Mouse (Mus musculus) cerebral cortex, adult 2 months (tissue): ENCODE results near the gene Plin5.

Experiments
- WGBS: fragments of 180-500 bp; shearing (Covaris S2); methylation state at CpG from one replicate; pipeline ENCODE4 v1.1.7; 2018; 5-methylcytosine and 5-hydroxymethylcytosine counted together

Plin5 gene

GRCm38 (mm10) chr17:56117251-56117710, at the start of gene Plin5:
Gene Plin5 (minus strand): TSS chr17:56117596.
- WGBS: under 1% methylated on average over 27 of the region's 27 CpGs

- WGBS: 68% methylated on average over 11 of the region's 11 CpGs
Measured at GRCm38 (mm10) chr17:56165671-56166070, 48.3 kb upstream of the Plin5 start.

GRCm38 (mm10) chr17:56164510-56164909, 47.1 kb upstream of the Plin5 start:
- WGBS: 33% methylated on average over 3 of the region's 3 CpGs

GRCm38 (mm10) chr17:56163523-56164102, 46.2 kb upstream of the Plin5 start:
- 81% methylated on average over 6 of the region's 6 CpGs for WGBS

- under 1% methylated on average over 30 of the region's 30 CpGs for WGBS
Measured at GRCm38 (mm10) chr17:56162231-56162774, 44.9 kb upstream of the Plin5 start, which contains the start of gene Tnfaip8l1. Gene Tnfaip8l1 (plus strand): TSS chr17:56162477.

GRCm38 (mm10) chr17:56159729-56160128, 42.3 kb upstream of the Plin5 start:
- 3% methylated on average over 9 of the region's 9 CpGs for WGBS

GRCm38 (mm10) chr17:56153643-56154042, 36.2 kb upstream of the Plin5 start:
- WGBS: 55% methylated on average over 9 of the region's 9 CpGs

GRCm38 (mm10) chr17:56149897-56150296, 32.5 kb upstream of the Plin5 start:
- WGBS: 79% methylated on average over 2 of the region's 2 CpGs

- WGBS: 5% methylated on average over 30 of the region's 30 CpGs
Measured at GRCm38 (mm10) chr17:56148790-56149618, 31.6 kb upstream of the Plin5 start.

GRCm38 (mm10) chr17:56148280-56148679, 30.9 kb upstream of the Plin5 start:
- WGBS: 32% methylated on average over 9 of the region's 9 CpGs

GRCm38 (mm10) chr17:56147420-56147819, 30.0 kb upstream of the Plin5 start:
- 87% methylated on average over 12 of the region's 12 CpGs for WGBS

GRCm38 (mm10) chr17:56146131-56146530, 28.7 kb upstream of the Plin5 start:
- 37% methylated on average over 9 of the region's 9 CpGs for WGBS

GRCm38 (mm10) chr17:56144546-56144945, 27.1 kb upstream of the Plin5 start:
- 83% methylated on average over 9 of the region's 9 CpGs for WGBS

- WGBS: 3% methylated on average over 42 of the region's 47 CpGs
Measured at GRCm38 (mm10) chr17:56141702-56142605, 24.6 kb upstream of the Plin5 start.

GRCm38 (mm10) chr17:56139858-56140595, 22.6 kb upstream of the Plin5 start, which contains the start of gene Sema6b:
Gene Sema6b (minus strand): TSS chr17:56140343.
- 1% methylated on average over 77 of the region's 79 CpGs for WGBS

GRCm38 (mm10) chr17:56139355-56139754, 22.0 kb upstream of the Plin5 start:
- 10% methylated on average over 19 of the region's 21 CpGs for WGBS

GRCm38 (mm10) chr17:56137839-56138613, 20.6 kb upstream of the Plin5 start:
- 32% methylated on average over 25 of the region's 25 CpGs for WGBS

- 85% methylated on average over 7 of the region's 7 CpGs for WGBS
Measured at GRCm38 (mm10) chr17:56136558-56136957, 19.2 kb upstream of the Plin5 start.

GRCm38 (mm10) chr17:56134463-56134971, 17.1 kb upstream of the Plin5 start:
- WGBS: 3% methylated on average over 27 of the region's 27 CpGs
